ENCODE assay signal across 10 mouse cellular contexts in genomic region chr13:103977844-103978243, GRCm38 (mm10). TPM values are rescaled to one million over a fixed set of nuclear protein-coding genes. Genes with fewer than 3 reads are reported as not detected.
A peak's percentile ranks its signal among the peaks of the same experiment; 100 is the strongest.
DNase-seq lines count a peak whose midpoint lies in the region; ATAC-seq and TF ChIP-seq lines count a peak whose summit lies in the region.
"Had no signal": no experiment of that assay in that cellular context is flagged by ENCODE, and none has a peak within 500 bp of the region (broad histone marks: within the 10 kb centered on the region; RNA-seq: fewer than 3 reads in every experiment).

No protein-coding gene starts in this region.

- no peak overlapping the region for H3K4me2 ChIP-seq in embryonic facial prominence, embryonic 12.5 days (replicated peaks)
- no peak overlapping the region for H3K4me2 ChIP-seq in stomach, embryonic 16.5 days (ENCODE audit: low read depth, low read length)
- no peak overlapping the region for H3K4me2 ChIP-seq in midbrain, embryonic 13.5 days (replicated peaks)

- H3K27ac ChIP-seq in testis, adult 2 months (ENCODE audit: control insufficient read depth, insufficient read depth, low read depth, low read length) = peak overlapping the region; percentile 21
- H3K27ac ChIP-seq in embryonic facial prominence, embryonic 12.5 days = peak overlapping the region; percentile 42; the same call in 1 of the 2 replicates
- peak overlapping the region; percentile 81 for H3K27ac ChIP-seq in stomach, embryonic 16.5 days (ENCODE audit: low read length)
- H3K27ac ChIP-seq in midbrain, embryonic 13.5 days = no peak overlapping the region
- H3K27ac ChIP-seq: macrophage had no signal

- ATAC-seq in embryonic facial prominence, embryonic 12.5 days (ENCODE audit: insufficient number of reproducible peaks, insufficient read depth, low FRiP score, low TSS enrichment) = no peak
- ATAC-seq in stomach, embryonic 16.5 days (ENCODE audit: insufficient read depth, low FRiP score) = peak; percentile 68; the same call in 1 of the 2 replicates
- no peak for ATAC-seq in midbrain, embryonic 13.5 days

- intact Hi-C loops in gastrocnemius, postnatal 36 days (cut with DNase I) = no loop called here

- WGBS in embryonic facial prominence, embryonic 12.5 days = 61% methylated on average over 6 of the region's 6 CpGs
- WGBS in stomach, embryonic 16.5 days = 34% methylated on average over 6 of the region's 6 CpGs
- WGBS in midbrain, embryonic 13.5 days = 84% methylated on average over 6 of the region's 6 CpGs

- H3K4me3 ChIP-seq in testis, adult 2 months (ENCODE audit: control insufficient read depth, low read depth, low read length) = no peak overlapping the region
- no peak overlapping the region for H3K4me3 ChIP-seq in embryonic facial prominence, embryonic 12.5 days
- no peak overlapping the region for H3K4me3 ChIP-seq in stomach, embryonic 16.5 days (replicated peaks; ENCODE audit: low read length)
- no peak overlapping the region for H3K4me3 ChIP-seq in midbrain, embryonic 13.5 days (replicated peaks)

- H3K4me1 ChIP-seq in testis, adult 2 months (ENCODE audit: control insufficient read depth, insufficient read depth, low read length) = no peaks in the 10 kb centered on the region
- H3K4me1 ChIP-seq in embryonic facial prominence, embryonic 12.5 days = peaks cover 6% of the 10 kb centered on the region; the same call in 1 of the 2 replicates
- peaks cover 19% of the 10 kb centered on the region for H3K4me1 ChIP-seq in stomach, embryonic 16.5 days (ENCODE audit: control insufficient read depth, insufficient read depth, low read length)
- no peaks in the 10 kb centered on the region for H3K4me1 ChIP-seq in midbrain, embryonic 13.5 days (replicated peaks)

- DNase-seq in testis, postnatal 10 days (ENCODE audit: low spot score) = no peak
- DNase-seq in kidney, postnatal 10 days = peak; percentile 51
- no peak for DNase-seq in spleen, postnatal 36 days (ENCODE audit: low spot score in 2 of 2)
- DNase-seq in gastrocnemius, postnatal 36 days = no peak
- DNase-seq: cerebellum, postnatal 10 days had no signal

- H3K9ac ChIP-seq in embryonic facial prominence, embryonic 12.5 days = no peak overlapping the region
- no peak overlapping the region for H3K9ac ChIP-seq in stomach, embryonic 16.5 days (ENCODE audit: low read length)
- no peak overlapping the region for H3K9ac ChIP-seq in midbrain, embryonic 13.5 days (replicated peaks)

- no peak for TF ChIP-seq CTCF in testis, adult 2 months (IDR thresholded peaks at IDR 0.05; ENCODE audit: control insufficient read depth, insufficient read depth, insufficient replicate concordance, low read depth, low read length)

- no peaks in the 10 kb centered on the region for H3K27me3 ChIP-seq in testis, adult 2 months (ENCODE audit: control insufficient read depth, insufficient read depth, low read length)
- H3K27me3 ChIP-seq in embryonic facial prominence, embryonic 12.5 days = no peaks in the 10 kb centered on the region
- no peaks in the 10 kb centered on the region for H3K27me3 ChIP-seq in stomach, embryonic 16.5 days (ENCODE audit: control insufficient read depth, insufficient read depth, low read length)
- H3K27me3 ChIP-seq in midbrain, embryonic 13.5 days = no peaks in the 10 kb centered on the region

- TF ChIP-seq POLR2A in testis, adult 2 months (IDR thresholded peaks at IDR 0.05; ENCODE audit: control insufficient read depth, low read depth, low read length) = no peak

- H3K9me3 ChIP-seq in embryonic facial prominence, embryonic 12.5 days = no peaks in the 10 kb centered on the region
- H3K9me3 ChIP-seq in stomach, embryonic 16.5 days (replicated peaks; ENCODE audit: control insufficient read depth, low read length) = 0 out of 2 replicates have a peak, but pooled peaks cover 2% of the 10 kb centered on the region
- no peaks in the 10 kb centered on the region for H3K9me3 ChIP-seq in midbrain, embryonic 13.5 days

- no peaks in the 10 kb centered on the region for H3K36me3 ChIP-seq in testis, adult 2 months (ENCODE audit: control insufficient read depth, insufficient read depth, low read length)
- H3K36me3 ChIP-seq in embryonic facial prominence, embryonic 12.5 days = no peaks in the 10 kb centered on the region
- H3K36me3 ChIP-seq in stomach, embryonic 16.5 days (ENCODE audit: control insufficient read depth, insufficient read depth, low read length) = no peaks in the 10 kb centered on the region
- H3K36me3 ChIP-seq in midbrain, embryonic 13.5 days = no peaks in the 10 kb centered on the region

RNA-seq across cellular contexts. Expression of gene Erbin, which starts 57.5 kb away (rescaled TPM):
- 4.3 and 4.9 TPM in 2 replicates for polyA plus RNA-seq in testis, adult 2 months (2012; rRNA removed)
- 28.4 and 29.8 TPM in 2 replicates for polyA plus RNA-seq in embryonic facial prominence, embryonic 12.5 days (2016; fragmentation: Nextera tagmentation; extraction: Ambion mirVana)
- 16.3 and 18.3 TPM in 2 replicates for polyA plus RNA-seq in stomach, embryonic 16.5 days (2015; fragmentation: Nextera tagmentation; extraction: Ambion mirVana)
- 12.0 and 12.2 TPM in 2 replicates for polyA plus RNA-seq in midbrain, embryonic 13.5 days (2015; fragmentation: Nextera tagmentation; extraction: Ambion mirVana)
- 10 to 100 TPM; 34.7 to 40.1 TPM for total RNA-seq in gastrocnemius, postnatal 36 days (2021)
